Mouse (Mus musculus): ENCODE data around the gene Olfr346. TPM values are rescaled to one million over a fixed set of nuclear protein-coding genes. Genes with fewer than 3 reads are reported as not detected.

Olfr346 gene
- not detected in 2 replicates for polyA plus RNA-seq (2016; fragmentation: Nextera tagmentation; extraction: Ambion mirVana)

DNA sequence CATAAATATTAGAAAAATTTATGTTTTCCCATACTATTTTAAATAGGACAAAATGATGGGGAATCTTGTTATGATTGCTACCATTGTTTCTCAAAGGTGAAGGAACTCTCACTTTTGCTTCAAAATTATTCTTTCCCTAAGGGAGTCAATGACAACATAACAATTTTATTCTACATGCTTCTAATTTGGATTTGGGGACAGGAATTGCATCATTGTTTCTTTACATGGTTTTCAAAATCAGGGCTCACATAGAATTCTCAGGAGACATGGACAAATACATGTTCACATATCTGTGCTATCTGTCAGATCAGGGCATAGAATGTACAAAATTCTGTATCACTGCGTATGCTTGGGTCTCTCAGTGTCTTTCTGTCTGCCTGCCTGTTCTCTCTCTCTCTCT is at the start of gene Olfr346:
Gene Olfr346 (plus strand): TSS at position 301 of the 400 bp plus-strand sequence.
- DNase-seq (ENCODE audit: low spot score), result no peak
- no peak within 1 kb of the TSS for H3K27ac ChIP-seq
- H3K9me3 ChIP-seq, result peaks cover 28% of the 10 kb centered on the region
- no peaks in the 10 kb centered on the region for H3K27me3 ChIP-seq (ENCODE audit: insufficient read depth, poor library complexity, severe bottlenecking)
- no peaks in the 10 kb centered on the region for H3K4me1 ChIP-seq (replicated peaks)
- 89% methylated on average over 1 of the region's 1 CpGs for WGBS
- H3K4me3 ChIP-seq, result no peak within 1 kb of the TSS
- H3K36me3 ChIP-seq, result no peaks in the 10 kb centered on the region

GRCm38 (mm10) chr2:36639741-36640140 is 45.8 kb upstream of the Olfr346 start, which contains the start of gene Olfr345:
Olfr345 (plus strand) TSS chr2:36640041.
- Histone ChIP-seq H3K36me3 (no peaks in the 10 kb centered on the region), H3K9me3 (peaks cover 32% of the 10 kb centered on the region), H3K4me3 (no peak within 1 kb of the TSS), H3K4me1 (replicated peaks) (no peaks in the 10 kb centered on the region), H3K27me3 (ENCODE audit: insufficient read depth, poor library complexity, severe bottlenecking) (no peaks in the 10 kb centered on the region), H3K27ac (no peak within 1 kb of the TSS)
- no peak for DNase-seq (ENCODE audit: low spot score)
- 68% methylated on average over 1 of the region's 1 CpGs for WGBS

DNA sequence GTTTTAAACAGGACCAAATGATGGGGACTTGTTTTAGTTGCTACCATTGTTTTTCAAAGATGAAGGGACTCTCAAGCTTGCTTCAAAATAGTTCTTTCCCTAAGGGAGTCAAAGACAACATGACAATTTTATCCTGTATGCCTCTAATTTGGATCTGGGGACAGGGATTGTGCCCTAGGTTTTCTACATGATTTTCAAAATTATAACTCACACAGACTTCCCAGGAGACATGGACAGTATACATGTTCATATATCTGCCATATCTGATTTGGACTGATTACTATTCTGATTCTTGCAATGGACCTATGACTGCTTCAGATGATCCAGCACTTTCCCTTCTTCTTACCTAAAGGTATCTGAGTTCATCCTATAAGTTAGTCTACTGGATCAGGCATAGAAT is 46.0 kb downstream of the Olfr346 start, which contains the start of gene Olfr347:
Gene Olfr347 (plus strand): TSS at position 301 of the 400 bp plus-strand sequence.
- no peak within 1 kb of the TSS for H3K4me3 ChIP-seq
- H3K9me3 ChIP-seq, result peaks cover 30% of the 10 kb centered on the region
- no peaks in the 10 kb centered on the region for H3K4me1 ChIP-seq (replicated peaks)
- no peaks in the 10 kb centered on the region for H3K27me3 ChIP-seq (ENCODE audit: insufficient read depth, poor library complexity, severe bottlenecking)
- no peaks in the 10 kb centered on the region for H3K36me3 ChIP-seq
- no peak for DNase-seq (ENCODE audit: low spot score)
- H3K27ac ChIP-seq, result no peak within 1 kb of the TSS

DNA sequence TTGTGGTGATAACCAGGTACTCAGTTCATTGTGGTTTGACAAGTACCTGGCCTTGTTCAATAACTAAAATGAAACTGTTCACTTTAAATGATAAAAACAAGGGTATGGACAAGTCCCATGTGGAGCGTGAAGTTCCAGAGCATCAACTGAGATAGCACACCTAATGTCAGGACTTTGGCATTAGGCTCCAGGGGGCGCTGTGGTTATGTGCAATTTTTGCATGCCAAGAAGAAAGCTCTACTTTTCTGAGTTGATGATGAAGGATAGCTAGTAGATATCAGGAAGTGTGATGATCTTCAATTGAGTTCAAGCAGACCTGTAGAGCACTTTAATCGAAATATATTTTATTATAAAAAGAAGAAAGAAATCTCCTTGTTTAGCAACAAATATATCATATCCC is 50.6 kb downstream of the Olfr346 start:
- no peak overlapping the region for H3K4me3 ChIP-seq
- DNase-seq (ENCODE audit: low spot score), result no peak
- H3K27me3 ChIP-seq (ENCODE audit: insufficient read depth, poor library complexity, severe bottlenecking), result no peaks in the 10 kb centered on the region
- H3K36me3 ChIP-seq, result no peaks in the 10 kb centered on the region
- 59% methylated on average over 3 of the region's 3 CpGs for WGBS
- no peak overlapping the region for H3K27ac ChIP-seq
- H3K9me3 ChIP-seq, result peaks cover 27% of the 10 kb centered on the region
- H3K4me1 ChIP-seq (replicated peaks), result no peaks in the 10 kb centered on the region

Other genes starting within 250 kb of the Olfr346 start
- not detected in 2 replicates for gene Olfr340, start 233.2 kb upstream of the Olfr346 start, polyA plus RNA-seq (2016; fragmentation: Nextera tagmentation; extraction: Ambion mirVana)
- not detected in 2 replicates for gene Olfr341, start 203.3 kb upstream of the Olfr346 start, polyA plus RNA-seq (2016; fragmentation: Nextera tagmentation; extraction: Ambion mirVana)
- gene Olfr342, start 160.8 kb upstream of the Olfr346 start, polyA plus RNA-seq (2016; fragmentation: Nextera tagmentation; extraction: Ambion mirVana), result not detected in 2 replicates
- not detected in 2 replicates for gene Olfr344, start 119.1 kb upstream of the Olfr346 start, polyA plus RNA-seq (2016; fragmentation: Nextera tagmentation; extraction: Ambion mirVana)
- gene Olfr345, start 45.7 kb upstream of the Olfr346 start, polyA plus RNA-seq (2016; fragmentation: Nextera tagmentation; extraction: Ambion mirVana), result not detected in 2 replicates
- gene Olfr347, start 46.1 kb downstream of the Olfr346 start, polyA plus RNA-seq (2016; fragmentation: Nextera tagmentation; extraction: Ambion mirVana), result not detected in 2 replicates
- not detected in 2 replicates for gene Olfr348, start 98.5 kb downstream of the Olfr346 start, polyA plus RNA-seq (2016; fragmentation: Nextera tagmentation; extraction: Ambion mirVana)
- gene Olfr50, start 104.8 kb downstream of the Olfr346 start, polyA plus RNA-seq (2016; fragmentation: Nextera tagmentation; extraction: Ambion mirVana), result not detected in 2 replicates
- gene Olfr3, start 131.2 kb downstream of the Olfr346 start, polyA plus RNA-seq (2016; fragmentation: Nextera tagmentation; extraction: Ambion mirVana), result not detected in 2 replicates
- not detected in 2 replicates for gene Olfr350, start 160.5 kb downstream of the Olfr346 start, polyA plus RNA-seq (2016; fragmentation: Nextera tagmentation; extraction: Ambion mirVana)
- gene Olfr351, start 176.9 kb downstream of the Olfr346 start, polyA plus RNA-seq (2016; fragmentation: Nextera tagmentation; extraction: Ambion mirVana), result not detected in 2 replicates
- not detected in 2 replicates for gene Olfr352, start 182.7 kb downstream of the Olfr346 start, polyA plus RNA-seq (2016; fragmentation: Nextera tagmentation; extraction: Ambion mirVana)
- gene Olfr353, start 207.1 kb downstream of the Olfr346 start, polyA plus RNA-seq (2016; fragmentation: Nextera tagmentation; extraction: Ambion mirVana), result not detected in 2 replicates
- not detected in 2 replicates for gene Olfr354, start 219.9 kb downstream of the Olfr346 start, polyA plus RNA-seq (2016; fragmentation: Nextera tagmentation; extraction: Ambion mirVana)
- not detected in 2 replicates for gene Olfr355, start 243.1 kb downstream of the Olfr346 start, polyA plus RNA-seq (2016; fragmentation: Nextera tagmentation; extraction: Ambion mirVana)